Mouse (Mus musculus) MEL (cell line): ENCODE data around the gene Atp2a2. TPM values are rescaled to one million over a fixed set of nuclear protein-coding genes. Genes with fewer than 3 reads are reported as not detected.

ENCODE experiments used
- DNase-seq: peaks from one replicate; pipeline ENCODE4 v3.0.0; 2011; ENCODE audit warnings: low read depth, low spot score
- H3K27ac ChIP-seq: 2 replicates; pipeline ENCODE4 v1.5.1; 2012; ENCODE audit warnings: low read depth, mild to moderate bottlenecking, control low read depth, low read length, moderate library complexity; ENCODE audit not compliant: control insufficient read depth
- H3K27me3 ChIP-seq, 2 experiments: fragments of 150-350 bp in 1 of 2; sonication (generic) in 1 of 2; 2 replicates each; pipeline ENCODE4 v1.6.1; 2012; ENCODE audit warnings: low read length in 2 of 2, mild to moderate bottlenecking in 2 of 2, improper control_type of control experiment in 1 of 2, moderate library complexity in 1 of 2; ENCODE audit not compliant: insufficient read depth in 2 of 2, control insufficient read depth in 1 of 2
- H3K36me3 ChIP-seq, 2 experiments: 2 replicates each; pipeline ENCODE4 v1.6.1; 2012 to 2014; ENCODE audit warnings: low read length in 2 of 2, improper control_type of control experiment in 1 of 2, inconsistent platforms in 1 of 2, mild to moderate bottlenecking in 1 of 2; ENCODE audit not compliant: insufficient read depth in 2 of 2, control insufficient read depth in 1 of 2
- H3K4me1 ChIP-seq, 2 experiments: fragments of 150-350 bp in 1 of 2; sonication (generic) in 1 of 2; 2 replicates each; pipeline ENCODE4 v1.6.1; 2012; ENCODE audit warnings: low read length in 2 of 2, improper control_type of control experiment in 1 of 2, mild to moderate bottlenecking in 1 of 2; ENCODE audit not compliant: insufficient read depth in 2 of 2, control insufficient read depth in 1 of 2
- H3K4me3 ChIP-seq, 2 experiments: fragments of 150-350 bp in 1 of 2; sonication (generic) in 1 of 2; 2 replicates each; pipeline ENCODE4 v1.5.1; 2012; ENCODE audit warnings: low read depth in 2 of 2, low read length in 2 of 2, mild to moderate bottlenecking in 2 of 2, moderate library complexity in 2 of 2, control low read depth in 1 of 2, improper control_type of control experiment in 1 of 2; ENCODE audit not compliant: control insufficient read depth in 1 of 2, insufficient read depth in 1 of 2
- H3K79me2 ChIP-seq: 2 replicates; pipeline ENCODE4 v1.6.1; 2012; ENCODE audit warnings: mild to moderate bottlenecking, low read length, moderate library complexity; ENCODE audit not compliant: control insufficient read depth, poor library complexity, insufficient read depth
- H3K9ac ChIP-seq: 2 replicates; pipeline ENCODE4 v1.6.1; 2012; ENCODE audit warnings: low read depth, mild to moderate bottlenecking, control low read depth, low read length, moderate library complexity; ENCODE audit not compliant: control insufficient read depth, poor library complexity, severe bottlenecking
- H3K9me3 ChIP-seq: fragments of 150-350 bp; sonication (generic); replicated peaks from 2 replicates; pipeline ENCODE4 v1.6.1; 2012; ENCODE audit warnings: mild to moderate bottlenecking, low read length, improper control_type of control experiment, moderate library complexity; ENCODE audit not compliant: insufficient read depth
- BHLHE40 ChIP-seq: IDR thresholded peaks from 2 replicates; pipeline ENCODE4 v1.6.1; 2012; ENCODE audit warnings: low read depth, mild to moderate bottlenecking, inconsistent platforms, low read length, improper control_type of control experiment, borderline replicate concordance
- CHD2 ChIP-seq: IDR thresholded peaks from 2 replicates; pipeline ENCODE4 v1.6.1; 2011; ENCODE audit warnings: low read length, improper control_type of control experiment
- GABPA ChIP-seq: IDR thresholded peaks from 2 replicates; pipeline ENCODE4 v1.6.1; 2012; ENCODE audit warnings: low read depth, mild to moderate bottlenecking, inconsistent platforms, low read length, improper control_type of control experiment, moderate library complexity
- GATA1 ChIP-seq: IDR thresholded peaks from 2 replicates; pipeline ENCODE4 v1.6.1; 2011; ENCODE audit warnings: low read depth, low read length, improper control_type of control experiment
- JUND ChIP-seq: IDR thresholded peaks from 2 replicates; pipeline ENCODE4 v1.6.1; 2011; ENCODE audit warnings: low read depth, mild to moderate bottlenecking, improper control_type of control experiment, low read length
- KAT2A ChIP-seq: conservative IDR thresholded peaks from 2 replicates; pipeline ENCODE4 v1.6.1; 2012; ENCODE audit warnings: low read depth, low read length, improper control_type of control experiment, inconsistent platforms
- MAZ ChIP-seq: IDR thresholded peaks from 2 replicates; pipeline ENCODE4 v1.6.1; 2012; ENCODE audit warnings: low read depth, mild to moderate bottlenecking, inconsistent platforms, low read length, improper control_type of control experiment
- MEF2A ChIP-seq: IDR thresholded peaks from 2 replicates; pipeline ENCODE4 v1.6.1; 2014; ENCODE audit warnings: low read depth, mild to moderate bottlenecking, inconsistent platforms, low read length, improper control_type of control experiment; ENCODE audit not compliant: poor library complexity, insufficient replicate concordance, severe bottlenecking; ENCODE audit errors: extremely low read depth
- MXI1 ChIP-seq: IDR thresholded peaks from 2 replicates; pipeline ENCODE4 v1.6.1; 2011; ENCODE audit warnings: mild to moderate bottlenecking, low read depth, low read length, improper control_type of control experiment
- MYB ChIP-seq: IDR thresholded peaks from 2 replicates; pipeline ENCODE4 v1.6.1; 2011; ENCODE audit warnings: mild to moderate bottlenecking, low read depth, low read length, improper control_type of control experiment
- NELFE ChIP-seq: IDR thresholded peaks from 2 replicates; pipeline ENCODE4 v1.6.1; 2011; ENCODE audit warnings: low read depth, low read length, improper control_type of control experiment
- POLR2AphosphoS2 ChIP-seq: IDR thresholded peaks from 2 replicates; pipeline ENCODE4 v1.6.1; 2011; ENCODE audit warnings: low read length, improper control_type of control experiment
- POLR2AphosphoS5 ChIP-seq: IDR thresholded peaks from 2 replicates; pipeline ENCODE4 v1.6.1; 2012; ENCODE audit warnings: low read depth, borderline replicate concordance, mild to moderate bottlenecking, inconsistent platforms, low read length, moderate library complexity, mixed read lengths
- RAD21 ChIP-seq: IDR thresholded peaks from 2 replicates; pipeline ENCODE4 v1.6.1; 2011; ENCODE audit warnings: mild to moderate bottlenecking, low read depth, low read length, improper control_type of control experiment
- RCOR1 ChIP-seq: IDR thresholded peaks from 2 replicates; pipeline ENCODE4 v1.6.1; 2012; ENCODE audit warnings: low read depth, mild to moderate bottlenecking, inconsistent platforms, low read length, improper control_type of control experiment
- SMC3 ChIP-seq: IDR thresholded peaks from 2 replicates; pipeline ENCODE4 v1.6.1; 2011; ENCODE audit warnings: low read depth, low read length, improper control_type of control experiment
- TBP ChIP-seq: IDR thresholded peaks from 2 replicates; pipeline ENCODE4 v1.8.0; 2011; ENCODE audit warnings: low read depth, low read length, improper control_type of control experiment
- TCF12 ChIP-seq: IDR thresholded peaks from 2 replicates; pipeline ENCODE4 v1.6.1; 2014; ENCODE audit warnings: low read depth, mild to moderate bottlenecking, inconsistent platforms, low read length, improper control_type of control experiment, moderate library complexity
- UBTF ChIP-seq: IDR thresholded peaks from 2 replicates; pipeline ENCODE4 v1.6.1; 2012; ENCODE audit warnings: low read depth, mild to moderate bottlenecking, inconsistent platforms, low read length, improper control_type of control experiment, moderate library complexity, borderline replicate concordance; ENCODE audit not compliant: insufficient read depth
- USF1 ChIP-seq: IDR thresholded peaks from 2 replicates; pipeline ENCODE4 v1.6.1; 2014; ENCODE audit warnings: low read depth, mild to moderate bottlenecking, inconsistent platforms, low read length, improper control_type of control experiment, moderate library complexity
- ZC3H11A ChIP-seq: IDR thresholded peaks from 2 replicates; pipeline ENCODE4 v1.6.1; 2012; ENCODE audit warnings: low read depth, mild to moderate bottlenecking, inconsistent platforms, low read length, improper control_type of control experiment
- ZKSCAN1 ChIP-seq: IDR thresholded peaks from 2 replicates; pipeline ENCODE4 v1.6.1; 2012; ENCODE audit warnings: low read depth, mild to moderate bottlenecking, inconsistent platforms, low read length, improper control_type of control experiment, moderate library complexity
- ZMIZ1 ChIP-seq: IDR thresholded peaks from 2 replicates; pipeline ENCODE4 v1.6.1; 2012; ENCODE audit warnings: low read depth, mild to moderate bottlenecking, inconsistent platforms, low read length, improper control_type of control experiment, moderate library complexity
- ZNF384 ChIP-seq: IDR thresholded peaks from 2 replicates; pipeline ENCODE4 v1.6.1; 2012; ENCODE audit warnings: low read depth, mild to moderate bottlenecking, inconsistent platforms, low read length, improper control_type of control experiment
- polyA plus RNA-seq, 2 experiments: library from polyadenylated mRNA; stranded (reverse) in 1 of 2; unstranded in 1 of 2; fragments of >175 nt in 1 of 2; fragments of >200 nt in 1 of 2; gene quantifications; 2 replicates each; pipeline versions ENCODE4 v1.2.1 to v1.2.4; 2012; ENCODE audit warnings: low replicate concordance in 2 of 2, low read depth in 1 of 2; ENCODE audit not compliant: insufficient read length in 2 of 2, insufficient read depth in 1 of 2, missing spikeins in 1 of 2
- total RNA-seq: library from RNA; depleted of rRNA; stranded (reverse); fragments of 300-350 nt; gene quantifications from 2 replicates; pipeline ENCODE4 v1.2.3, GENCODE M21; 2012

Gene Atp2a2
- total and polyA plus RNA-seq, 3 experiments = 117 to 199 (median 176) TPM

DNA sequence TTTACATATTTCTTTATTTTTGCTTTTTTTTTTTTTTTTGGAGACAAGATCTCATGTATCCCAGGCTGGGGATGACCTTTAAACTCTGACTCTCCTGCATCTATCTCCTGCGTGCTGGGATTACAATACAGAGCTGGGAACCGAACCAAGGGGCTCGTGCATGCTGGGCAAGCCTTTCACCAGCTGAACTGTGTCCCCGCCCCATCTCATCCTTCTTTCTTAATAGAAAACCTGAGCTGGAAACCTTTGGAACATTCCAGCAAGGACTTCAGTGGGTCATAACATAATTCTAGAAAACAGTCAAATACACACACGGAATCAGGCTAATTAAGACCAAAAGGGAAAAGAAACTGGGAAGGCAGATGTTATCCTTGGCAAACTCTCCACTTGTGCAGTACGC is 10.0 kb upstream of the Atp2a2 start:
- Histone ChIP-seq H3K27me3 (no peaks in the 10 kb centered on the region), H3K27ac (no peak overlapping the region), H3K9me3 (no peaks in the 10 kb centered on the region), H3K36me3 (peaks cover 0 to 5% of the 10 kb centered on the region in 2 experiments; a peak in 2 of 4 replicates), H3K4me1 (peaks cover 3 to 12% of the 10 kb centered on the region in 2 experiments; a peak in 3 of 4 replicates), H3K9ac (no peak overlapping the region), H3K79me2 (no peaks in the 10 kb centered on the region), H3K4me3 (no peak overlapping the region)
- TF ChIP-seq MAZ (no peak), MEF2A (no peak), BHLHE40 (no peak), JUND (no peak), ZC3H11A (no peak), RAD21 (no peak), GABPA (no peak), NELFE (no peak), POLR2AphosphoS2 (no peak), UBTF (no peak), MYB (no peak), RCOR1 (no peak), TCF12 (no peak), ZNF384 (no peak), SMC3 (no peak), CHD2 (no peak), POLR2AphosphoS5 (no peak), ZMIZ1 (no peak), ZKSCAN1 (no peak), MXI1 (no peak)
- no peak for DNase-seq

- DNase-seq = peak; percentile 46
- no peak for TF ChIP-seq KAT2A
- no peak for TF ChIP-seq USF1
- TF ChIP-seq TBP = no peak
- TF ChIP-seq CHD2 = no peak
- TF ChIP-seq GATA1 = no peak; the same call in 1 of the 2 replicates
- no peak for TF ChIP-seq BHLHE40
- TF ChIP-seq UBTF = no peak
- no peaks in the 10 kb centered on the region for H3K79me2 ChIP-seq
Measured at GRCm38 (mm10) chr5:122511405-122511804, 9.4 kb upstream of the Atp2a2 start.

More at GRCm38 (mm10) chr5:122511405-122511804, 9.4 kb upstream of the Atp2a2 start:
- Histone ChIP-seq H3K9ac (peak overlapping the region; percentile 15; the same call in 1 of the 2 replicates), H3K27ac (no peak overlapping the region), H3K9me3 (no peaks in the 10 kb centered on the region), H3K36me3 (peaks cover 0 to 5% of the 10 kb centered on the region in 2 experiments; a peak in 2 of 4 replicates), H3K27me3 (no peaks in the 10 kb centered on the region), H3K4me1 (peaks cover 3 to 12% of the 10 kb centered on the region in 2 experiments; a peak in 3 of 4 replicates), H3K4me3 (peak overlapping the region in 1 of 2 experiments; percentile 25; a peak in 1 of 4 replicates)
